Mouse (Mus musculus) spleen, postnatal 4 days (tissue): Measurements from ENCODE around the gene 1110008L16Rik.
"Not testable (repeated sequence)": the region's sequence is repeated elsewhere in the genome, so short reads cannot be mapped to it uniquely, and the experiment has no call there.

Experiments
- DNase-seq, 2 experiments: peaks; one replicate each; pipeline ENCODE4 v3.0.0; 2022; ENCODE audit warnings: low spot score in 2 of 2

Gene 1110008L16Rik

GRCm38 (mm10) chr12:55338490-55338889 is 39.1 kb downstream of the 1110008L16Rik start:
- not testable (repeated sequence) for DNase-seq

- DNase-seq: not testable (repeated sequence)
Measured at GRCm38 (mm10) chr12:55343045-55343444, 43.7 kb downstream of the 1110008L16Rik start.

- no peak for DNase-seq
Measured at GRCm38 (mm10) chr12:55343998-55344397, 44.6 kb downstream of the 1110008L16Rik start.

GRCm38 (mm10) chr12:55344583-55344982 is 45.2 kb downstream of the 1110008L16Rik start:
- no peak for DNase-seq

GRCm38 (mm10) chr12:55353423-55353822 is 54.0 kb downstream of the 1110008L16Rik start:
- no peak for DNase-seq

GRCm38 (mm10) chr12:55354904-55355303 is 55.5 kb downstream of the 1110008L16Rik start:
- no peak for DNase-seq

- no peak for DNase-seq
Measured at GRCm38 (mm10) chr12:55357303-55357702, 57.9 kb downstream of the 1110008L16Rik start.

- peak in 1 of 2 experiments; percentile 20 for DNase-seq
Measured at GRCm38 (mm10) chr12:55360929-55361328, 61.6 kb downstream of the 1110008L16Rik start.

- DNase-seq: no peak
Measured at GRCm38 (mm10) chr12:55365083-55365482, 65.7 kb downstream of the 1110008L16Rik start.

GRCm38 (mm10) chr12:55372424-55373055 is 73.2 kb downstream of the 1110008L16Rik start:
- no peak for DNase-seq

GRCm38 (mm10) chr12:55376956-55377609 is 77.7 kb downstream of the 1110008L16Rik start:
- no peak for DNase-seq

GRCm38 (mm10) chr12:55377610-55377980 is 78.2 kb downstream of the 1110008L16Rik start:
- DNase-seq: no peak

- no peak for DNase-seq
Measured at GRCm38 (mm10) chr12:55384023-55384749, 84.8 kb downstream of the 1110008L16Rik start, which contains the start of gene Psma6. Psma6 (plus strand) TSS chr12:55384222.

- DNase-seq: no peak
Measured at GRCm38 (mm10) chr12:55384826-55385225, 85.4 kb downstream of the 1110008L16Rik start.

- no peak for DNase-seq
Measured at GRCm38 (mm10) chr12:55385931-55386330, 86.6 kb downstream of the 1110008L16Rik start.

- no peak for DNase-seq
Measured at GRCm38 (mm10) chr12:55386456-55386855, 87.1 kb downstream of the 1110008L16Rik start.

- DNase-seq: no peak
Measured at GRCm38 (mm10) chr12:55387083-55387787, 87.9 kb downstream of the 1110008L16Rik start.

- DNase-seq: no peak
Measured at GRCm38 (mm10) chr12:55387788-55388465, 88.5 kb downstream of the 1110008L16Rik start.

GRCm38 (mm10) chr12:55388478-55388877 is 89.1 kb downstream of the 1110008L16Rik start:
- peak; percentile 73 to 86 for DNase-seq

GRCm38 (mm10) chr12:55389132-55390081 is 90.0 kb downstream of the 1110008L16Rik start:
- peak in 1 of 2 experiments; percentile 23 for DNase-seq
